ENCODE assay signal across 8 mouse cellular contexts in the genomic region with DNA sequence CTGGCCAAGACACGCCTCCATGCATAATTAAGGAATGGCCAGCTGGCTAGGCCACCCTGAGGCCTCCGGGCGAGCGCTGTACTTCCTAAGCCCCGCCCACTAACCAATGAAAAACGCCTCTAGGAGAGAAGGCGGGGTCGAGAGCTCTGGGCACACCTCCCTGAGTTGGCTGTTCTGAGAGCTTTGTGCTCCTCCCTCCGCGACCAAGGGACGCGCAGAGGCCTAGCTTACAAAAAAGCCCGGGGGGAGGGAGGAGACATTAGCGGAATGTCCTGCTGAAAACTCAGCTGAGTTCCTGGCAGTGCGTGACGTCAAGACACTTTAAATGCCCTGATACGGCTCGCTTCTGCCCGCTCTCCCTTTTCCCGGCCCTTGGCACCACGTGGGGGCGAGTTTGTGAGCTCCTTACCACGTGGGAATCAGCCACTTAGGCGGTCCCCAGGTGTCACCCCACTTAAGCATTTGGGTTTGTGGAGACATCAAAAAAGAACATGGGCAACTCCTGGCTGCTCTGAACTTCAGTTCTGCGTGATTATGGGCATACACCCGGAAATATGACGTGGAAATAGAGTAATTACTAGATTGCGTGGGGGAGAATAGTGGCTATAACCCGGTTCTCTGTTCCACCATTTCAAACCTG. TPM values are rescaled to one million over a fixed set of nuclear protein-coding genes. Genes with fewer than 3 reads are reported as not detected.
DNase-seq lines count a peak whose midpoint lies in the region; ATAC-seq and TF ChIP-seq lines count a peak whose summit lies in the region.

A gene (minus strand): TSS at position 29 of the 640 bp plus-strand sequence.

- peak within 1 kb of the TSS; percentile 86 for H3K4me3 ChIP-seq in cerebellum, adult 2 months (replicated peaks; ENCODE audit: insufficient read depth, low read depth, low read length)
- peak within 1 kb of the TSS; percentile 72 for H3K4me3 ChIP-seq in forebrain, postnatal 0 days (ENCODE audit: low read depth, low read length)
- peak within 1 kb of the TSS; percentile 79 for H3K4me3 ChIP-seq in hindbrain, embryonic 10.5 days
- peak within 1 kb of the TSS; percentile 96 for H3K4me3 ChIP-seq in lung, postnatal 0 days (ENCODE audit: low read depth, low read length)

- no peaks in the 10 kb centered on the region for H3K27me3 ChIP-seq in cerebellum, adult 2 months (ENCODE audit: control insufficient read depth, insufficient read depth, low read length)
- H3K27me3 ChIP-seq in forebrain, postnatal 0 days (ENCODE audit: insufficient read depth, low read length) = no peaks in the 10 kb centered on the region
- no peaks in the 10 kb centered on the region; the same call in none of the 2 replicates for H3K27me3 ChIP-seq in hindbrain, embryonic 10.5 days (ENCODE audit: insufficient read depth, poor library complexity, severe bottlenecking)
- H3K27me3 ChIP-seq in lung, postnatal 0 days (replicated peaks; ENCODE audit: insufficient read depth, low read length) = no peaks in the 10 kb centered on the region

- H3K9ac ChIP-seq in forebrain, postnatal 0 days = peak within 1 kb of the TSS; percentile 83
- peak within 1 kb of the TSS; percentile 99 for H3K9ac ChIP-seq in lung, postnatal 0 days (replicated peaks; ENCODE audit: low read depth)

- H3K27ac ChIP-seq in cerebellum, adult 2 months (ENCODE audit: insufficient read depth, low read length) = peak within 1 kb of the TSS; percentile 19
- H3K27ac ChIP-seq in forebrain, postnatal 0 days (ENCODE audit: low read depth, low read length) = peak within 1 kb of the TSS; percentile 80
- peak within 1 kb of the TSS; percentile 96 for H3K27ac ChIP-seq in hindbrain, embryonic 10.5 days
- H3K27ac ChIP-seq in lung, postnatal 0 days (ENCODE audit: low read length) = peak within 1 kb of the TSS; percentile 98

- H3K36me3 ChIP-seq in forebrain, postnatal 0 days (ENCODE audit: insufficient read depth) = no peaks in the 10 kb centered on the region
- no peaks in the 10 kb centered on the region for H3K36me3 ChIP-seq in hindbrain, embryonic 10.5 days
- no peaks in the 10 kb centered on the region for H3K36me3 ChIP-seq in lung, postnatal 0 days (ENCODE audit: insufficient read depth, low read length)

- peak; percentile 95 for DNase-seq in MEL-GATA-1-ER (ENCODE audit: extremely low read depth, low read depth)
- peak; percentile 99 to 100 for DNase-seq in cerebellum, adult 2 months
- peak; percentile 100 for DNase-seq in forebrain, postnatal 0 days
- DNase-seq in hindbrain, embryonic 10.5 days (ENCODE audit: low spot score) = peak; percentile 100
- DNase-seq in layer of hippocampus, adult 9-11 months = peak; percentile 99
- DNase-seq in lung, postnatal 0 days (ENCODE audit: low spot score) = peak; percentile 100
- DNase-seq in ovary, postnatal 14 days (ENCODE audit: low spot score) = peak; percentile 100
- DNase-seq in thymus, postnatal 14 days = peak; percentile 100

- 1% methylated on average over 29 of the region's 29 CpGs for WGBS in cerebellum, adult 2 months
- 3% methylated on average over 29 of the region's 29 CpGs for WGBS in forebrain, postnatal 0 days
- WGBS in hindbrain, embryonic 10.5 days = 2% methylated on average over 29 of the region's 29 CpGs
- under 1% methylated on average over 27 of the region's 29 CpGs for WGBS in lung, postnatal 0 days

- peak; percentile 99 for TF ChIP-seq EP300 in lung, postnatal 0 days (IDR thresholded peaks at IDR 0.05)

- 0 out of 2 replicates have a peak, but pooled peaks have one; percentile 20 for TF ChIP-seq POLR2A in cerebellum, adult 2 months (IDR thresholded peaks at IDR 0.05; ENCODE audit: borderline replicate concordance, insufficient read depth, low read length)

- no peak; the same call in none of the 2 replicates for ATAC-seq in forebrain, postnatal 0 days
- peak; percentile 99 for ATAC-seq in lung, postnatal 0 days

- H3K9me3 ChIP-seq in forebrain, postnatal 0 days (ENCODE audit: low read length) = 0 out of 2 replicates have a peak, but pooled peaks cover under 1% of the 10 kb centered on the region
- H3K9me3 ChIP-seq in hindbrain, embryonic 10.5 days = no peaks in the 10 kb centered on the region
- H3K9me3 ChIP-seq in lung, postnatal 0 days (ENCODE audit: low read length) = no peaks in the 10 kb centered on the region

- H3K4me2 ChIP-seq in forebrain, postnatal 0 days (ENCODE audit: low read depth) = peak within 1 kb of the TSS; percentile 59
- H3K4me2 ChIP-seq in lung, postnatal 0 days (replicated peaks; ENCODE audit: low read depth, low read length) = peak within 1 kb of the TSS; percentile 59

- no peak for TF ChIP-seq CTCF in cerebellum, adult 2 months (IDR thresholded peaks at IDR 0.05; ENCODE audit: borderline replicate concordance, insufficient read depth, low read depth, low read length)
- no peak for TF ChIP-seq CTCF in forebrain, postnatal 0 days (IDR thresholded peaks at IDR 0.05; ENCODE audit: low read depth)
- peak; percentile 26 for TF ChIP-seq CTCF in lung, postnatal 0 days (IDR thresholded peaks at IDR 0.05)

- H3K4me1 ChIP-seq in cerebellum, adult 2 months (ENCODE audit: control insufficient read depth, insufficient read depth, low read length) = peaks cover 4% of the 10 kb centered on the region; the same call in 1 of the 2 replicates
- H3K4me1 ChIP-seq in forebrain, postnatal 0 days (ENCODE audit: insufficient read depth) = no peaks in the 10 kb centered on the region
- H3K4me1 ChIP-seq in hindbrain, embryonic 10.5 days (replicated peaks) = peaks cover 28% of the 10 kb centered on the region
- H3K4me1 ChIP-seq in lung, postnatal 0 days (ENCODE audit: insufficient read depth, low read depth, low read length) = peaks cover 14% of the 10 kb centered on the region; the same call in 1 of the 2 replicates

RNA-seq across cellular contexts. Expression of the gene that starts here (rescaled TPM):
- 45.0 and 47.5 TPM in 2 replicates for polyA plus RNA-seq in cerebellum, adult 2 months (2012; rRNA removed)
- 29.4 and 42.5 TPM in 2 replicates for total RNA-seq in forebrain, postnatal 0 days (2014; rRNA removed)
- 20.5 and 31.2 TPM in 2 replicates for polyA plus RNA-seq in forebrain, postnatal 0 days (2015; fragmentation: Nextera tagmentation; extraction: Ambion mirVana)
- 21.1 and 31.5 TPM in 2 replicates for polyA plus RNA-seq in hindbrain, embryonic 10.5 days (2016; fragmentation: Nextera tagmentation; extraction: Ambion mirVana)
- polyA plus RNA-seq in lung, postnatal 0 days (2015; fragmentation: Nextera tagmentation; extraction: Ambion mirVana) = 100 and 120 TPM in 2 replicates

Comparison
In these comparisons a context has a peak if more than half of its experiments do, and no peak if none do; other contexts are left out.
1. H3K27ac ChIP-seq: peak in every context shown above with its lines; median percentile 98 in lung, postnatal 0 days; 96 in hindbrain, embryonic 10.5 days; 80 in forebrain, postnatal 0 days; 19 in cerebellum, adult 2 months.